Mouse (Mus musculus) liver, embryonic 11.5 days (tissue): Measurements from ENCODE around the gene Syne2. TPM values are rescaled to one million over a fixed set of nuclear protein-coding genes. Genes with fewer than 3 reads are reported as not detected.

Experiments
- ATAC-seq: fragments of 200-750 bp; cut with Nextera tagmentation; replicated peaks from 2 replicates; pipeline ENCODE4 v1.8.0; 2017; ENCODE audit warnings: moderate number of reproducible peaks, mild to moderate bottlenecking, moderate TSS enrichment, moderate library complexity; ENCODE audit not compliant: low FRiP score
- DNase-seq: peaks from one replicate; pipeline ENCODE4 v3.0.0-alpha.2; 2017; ENCODE audit warnings: low spot score
- H3K27ac ChIP-seq: fragments of 300-500 bp; sonication (generic); 2 replicates; pipeline ENCODE4 v1.5.1; 2014; ENCODE audit warnings: mild to moderate bottlenecking, low read depth, low read length, control low read depth
- H3K27me3 ChIP-seq: fragments of 300-500 bp; sonication (generic); replicated peaks from 2 replicates; pipeline ENCODE4 v1.6.1; 2014; ENCODE audit warnings: low read length, mixed read lengths; ENCODE audit not compliant: control insufficient read depth, insufficient read depth
- H3K36me3 ChIP-seq: fragments of 300-500 bp; sonication (generic); 2 replicates; pipeline ENCODE4 v1.6.1; 2014; ENCODE audit warnings: mild to moderate bottlenecking, low read length, moderate library complexity, mixed read lengths; ENCODE audit not compliant: control insufficient read depth, insufficient read depth
- H3K4me1 ChIP-seq: fragments of 300-500 bp; sonication (generic); replicated peaks from 2 replicates; pipeline ENCODE4 v1.6.1; 2014; ENCODE audit warnings: low read length, mixed read lengths; ENCODE audit not compliant: control insufficient read depth, insufficient read depth
- H3K4me2 ChIP-seq: fragments of 300-500 bp; sonication (generic); 2 replicates; pipeline ENCODE4 v1.6.1; 2014; ENCODE audit warnings: mild to moderate bottlenecking, control low read depth, moderate library complexity
- H3K4me3 ChIP-seq: fragments of 300-500 bp; sonication (generic); 2 replicates; pipeline ENCODE4 v1.5.1; 2014; ENCODE audit warnings: low read depth, low read length, control low read depth
- H3K9ac ChIP-seq: fragments of 300-500 bp; sonication (generic); 2 replicates; pipeline ENCODE4 v1.6.1; 2014; ENCODE audit warnings: low read depth, low read length, control low read depth
- H3K9me3 ChIP-seq: fragments of 300-500 bp; sonication (generic); 2 replicates; pipeline ENCODE4 v1.6.1; 2016; ENCODE audit warnings: low read length, inconsistent platforms, mixed read lengths; ENCODE audit not compliant: control insufficient read depth
- WGBS: fragments of 180-500 bp; shearing (Covaris S2); extraction: QIAGEN DNeasy Blood & Tissue Kit; methylation state at CpG from one replicate; pipeline ENCODE4 v1.1.7; 2014; 5-methylcytosine and 5-hydroxymethylcytosine counted together
- polyA plus RNA-seq: library from polyadenylated mRNA; unstranded; fragments of >200 nt; fragmentation: Nextera tagmentation; extraction: Ambion mirVana; gene quantifications from 2 replicates; pipeline ENCODE4 v1.2.1, GENCODE M21; 2014

The Syne2 gene
- polyA plus RNA-seq, 1 experiment from 2014 or later: 21.5 TPM

GRCm38 (mm10) chr12:76004697-76005249 lies 186.8 kb downstream of the Syne2 start:
- H3K36me3 ChIP-seq: no peaks in the 10 kb centered on the region
- no peak overlapping the region for H3K27ac ChIP-seq
- H3K4me3 ChIP-seq: no peak overlapping the region
- no peak overlapping the region for H3K4me2 ChIP-seq
- no peak overlapping the region for H3K9ac ChIP-seq
- no peaks in the 10 kb centered on the region for H3K9me3 ChIP-seq
- WGBS: 50% methylated on average over 9 of the region's 9 CpGs
- ATAC-seq (no peak; the same call in 1 of the 2 replicates), DNase-seq (no peak)
- H3K4me1 ChIP-seq: no peaks in the 10 kb centered on the region
- no peaks in the 10 kb centered on the region for H3K27me3 ChIP-seq

DNA sequence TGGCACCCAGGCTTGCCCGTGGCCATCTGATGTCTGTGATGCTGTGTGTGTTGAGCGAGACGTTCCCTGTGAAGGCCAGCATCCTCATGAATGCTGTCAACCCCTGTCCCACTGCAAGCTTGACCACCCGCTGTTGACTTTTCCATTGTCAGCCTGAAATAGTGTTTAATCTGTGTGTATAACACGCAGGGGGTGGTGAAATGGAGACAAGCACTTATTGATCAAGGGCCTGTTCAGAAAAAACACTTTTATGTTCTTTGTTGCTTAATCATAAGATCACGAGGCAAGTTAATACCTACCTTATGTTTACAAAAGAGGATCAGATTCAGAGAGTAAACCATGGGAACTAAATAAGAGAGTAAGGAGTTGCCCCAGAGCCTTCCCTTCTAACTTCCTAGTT lies 191.1 kb downstream of the Syne2 start:
- H3K9me3 ChIP-seq: no peaks in the 10 kb centered on the region
- 75% methylated on average over 6 of the region's 6 CpGs for WGBS
- H3K4me2 ChIP-seq: no peak overlapping the region
- no peak overlapping the region for H3K4me3 ChIP-seq
- ATAC-seq (no peak), DNase-seq (no peak)
- H3K36me3 ChIP-seq: no peaks in the 10 kb centered on the region
- no peaks in the 10 kb centered on the region for H3K27me3 ChIP-seq
- H3K27ac ChIP-seq: no peak overlapping the region
- no peaks in the 10 kb centered on the region for H3K4me1 ChIP-seq
- no peak overlapping the region for H3K9ac ChIP-seq

- no peak for ATAC-seq
- Histone ChIP-seq H3K4me2 (no peak overlapping the region), H3K4me3 (no peak overlapping the region), H3K4me1 (no peaks in the 10 kb centered on the region), H3K36me3 (no peaks in the 10 kb centered on the region), H3K9ac (no peak overlapping the region), H3K9me3 (no peaks in the 10 kb centered on the region), H3K27me3 (no peaks in the 10 kb centered on the region), H3K27ac (no peak overlapping the region)
- DNase-seq: no peak
- WGBS: 84% methylated on average over 3 of the region's 4 CpGs
These were observed 194.9 kb downstream of the Syne2 start for GRCm38 (mm10) chr12:76012789-76013188.

- ATAC-seq (no peak), DNase-seq (no peak)
- H3K4me3 ChIP-seq: no peak overlapping the region
- 84% methylated on average over 4 of the region's 4 CpGs for WGBS
- H3K4me2 ChIP-seq: no peak overlapping the region
- no peaks in the 10 kb centered on the region for H3K27me3 ChIP-seq
- no peak overlapping the region for H3K27ac ChIP-seq
- H3K36me3 ChIP-seq: no peaks in the 10 kb centered on the region
- no peaks in the 10 kb centered on the region for H3K9me3 ChIP-seq
- no peak overlapping the region for H3K9ac ChIP-seq
- H3K4me1 ChIP-seq: no peaks in the 10 kb centered on the region
These were observed 195.5 kb downstream of the Syne2 start for GRCm38 (mm10) chr12:76013480-76013879.

DNA sequence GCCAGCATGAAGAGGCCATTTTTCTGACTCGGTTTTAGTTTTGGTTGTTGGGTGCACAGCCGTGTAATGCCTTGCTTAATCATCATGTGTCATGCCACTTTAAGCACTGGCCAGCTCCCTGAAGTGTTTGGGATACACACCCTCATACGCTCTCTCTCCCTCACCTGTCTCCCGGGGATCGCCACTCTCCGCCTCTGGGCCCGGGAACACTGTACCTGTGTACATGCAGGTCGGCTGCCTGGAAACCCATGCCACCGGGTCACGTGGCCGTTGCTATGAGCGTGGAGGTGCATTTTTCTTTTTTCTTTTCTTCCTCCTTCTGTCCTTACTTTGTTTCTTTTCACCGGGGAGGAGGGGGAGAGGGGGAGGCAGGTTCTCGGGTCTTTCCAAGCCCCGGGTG lies 197.1 kb downstream of the Syne2 start:
- DNase-seq (no peak), ATAC-seq (no peak)
- H3K27me3 ChIP-seq: no peaks in the 10 kb centered on the region
- H3K36me3 ChIP-seq: no peaks in the 10 kb centered on the region; the same call in 1 of the 2 replicates
- no peaks in the 10 kb centered on the region for H3K9me3 ChIP-seq
- no peak overlapping the region for H3K27ac ChIP-seq
- 91% methylated on average over 15 of the region's 15 CpGs for WGBS
- H3K9ac ChIP-seq: no peak overlapping the region
- no peaks in the 10 kb centered on the region for H3K4me1 ChIP-seq
- H3K4me3 ChIP-seq: no peak overlapping the region
- no peak overlapping the region for H3K4me2 ChIP-seq

- 88% methylated on average over 11 of the region's 11 CpGs for WGBS
- no peak for DNase-seq
- H3K4me3 ChIP-seq: no peak overlapping the region
- no peaks in the 10 kb centered on the region for H3K9me3 ChIP-seq
- peaks cover 3% of the 10 kb centered on the region; the same call in 1 of the 2 replicates for H3K36me3 ChIP-seq
- H3K27me3 ChIP-seq: no peaks in the 10 kb centered on the region
- H3K4me2 ChIP-seq: no peak overlapping the region
- H3K4me1 ChIP-seq: no peaks in the 10 kb centered on the region
- no peak overlapping the region for H3K27ac ChIP-seq
- no peak overlapping the region for H3K9ac ChIP-seq
- no peak for ATAC-seq
These were observed 197.6 kb downstream of the Syne2 start for GRCm38 (mm10) chr12:76015489-76015888.

GRCm38 (mm10) chr12:76016123-76017101 lies 198.5 kb downstream of the Syne2 start:
- Histone ChIP-seq H3K9ac (no peak overlapping the region), H3K4me1 (no peaks in the 10 kb centered on the region), H3K27me3 (no peaks in the 10 kb centered on the region), H3K9me3 (no peaks in the 10 kb centered on the region), H3K4me2 (no peak overlapping the region), H3K27ac (no peak overlapping the region), H3K4me3 (no peak overlapping the region), H3K36me3 (peaks cover 3% of the 10 kb centered on the region; the same call in 1 of the 2 replicates)
- 79% methylated on average over 14 of the region's 14 CpGs for WGBS
- DNase-seq: peak; percentile 55
- ATAC-seq: no peak

- Histone ChIP-seq H3K9me3 (no peaks in the 10 kb centered on the region), H3K4me3 (no peak overlapping the region), H3K9ac (no peak overlapping the region), H3K4me1 (no peaks in the 10 kb centered on the region), H3K27me3 (no peaks in the 10 kb centered on the region), H3K27ac (no peak overlapping the region), H3K4me2 (no peak overlapping the region), H3K36me3 (peaks cover 6% of the 10 kb centered on the region; the same call in 1 of the 2 replicates)
- ATAC-seq (no peak), DNase-seq (no peak)
- WGBS: 76% methylated on average over 8 of the region's 8 CpGs
These were observed 200.7 kb downstream of the Syne2 start for GRCm38 (mm10) chr12:76018640-76019039.
